Comparison of ENCODE assay signal across 24 mouse cellular contexts in the genomic region with DNA sequence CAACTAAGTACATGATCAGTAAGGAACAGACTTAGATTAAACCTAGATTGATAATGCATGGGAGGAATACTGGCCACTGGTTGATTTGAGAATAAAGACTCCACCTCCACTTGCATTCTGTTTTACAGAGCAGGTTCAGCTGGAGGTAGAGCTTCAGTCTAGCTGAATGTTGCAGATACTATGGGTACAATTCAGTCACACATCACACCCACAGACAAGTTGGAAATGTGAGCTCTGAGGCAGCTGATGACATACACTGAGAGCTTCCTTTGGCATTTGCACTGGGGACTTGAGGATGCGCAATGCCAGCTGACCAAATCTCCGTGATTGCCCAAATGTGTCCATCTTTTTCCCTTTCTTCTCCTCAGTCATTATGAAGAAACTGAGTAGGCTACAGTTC.
"Had no signal": no experiment of that assay in that cellular context is flagged by ENCODE, and none has a peak within 500 bp of the region (broad histone marks: within the 10 kb centered on the region; RNA-seq: fewer than 3 reads in every experiment).

No protein-coding gene starts in this region.

- H3K36me3 ChIP-seq: heart, embryonic 13.5 days; heart, embryonic 15.5 days; hindbrain, embryonic 15.5 days; liver, embryonic 13.5 days; liver, embryonic 15.5 days had no signal

- H3K27me3 ChIP-seq: heart, embryonic 15.5 days; hindbrain, embryonic 13.5 days; hindbrain, embryonic 15.5 days; kidney, embryonic 15.5 days; limb, embryonic 12.5 days; liver, embryonic 13.5 days; liver, embryonic 15.5 days had no signal

- H3K9me3 ChIP-seq: heart, embryonic 13.5 days; heart, embryonic 15.5 days; hindbrain, embryonic 13.5 days; hindbrain, embryonic 15.5 days; kidney, embryonic 15.5 days; limb, embryonic 12.5 days; liver, embryonic 13.5 days; liver, embryonic 15.5 days had no signal

- H3K4me3 ChIP-seq: gastrocnemius, adult 2 months; heart, embryonic 13.5 days; heart, embryonic 15.5 days; hindbrain, embryonic 13.5 days; hindbrain, embryonic 15.5 days; kidney, embryonic 15.5 days; limb, embryonic 12.5 days; liver, embryonic 13.5 days; liver, embryonic 15.5 days had no signal

- DNase-seq: gastrocnemius, adult 2 months; gastrocnemius, postnatal 10 days; gastrocnemius, postnatal 25 days; heart, adult 18-20 months; heart, postnatal 14 days; heart, postnatal 36 days; kidney, adult 11 months; kidney, adult 2 months; kidney, adult 9 months; kidney, postnatal 14 days; kidney, postnatal 36 days; left cerebral cortex, postnatal 4 days; liver; liver, embryonic 13.5 days had no signal

- H3K4me1 ChIP-seq: liver, embryonic 13.5 days; liver, embryonic 15.5 days had no signal

- H3K27ac ChIP-seq: gastrocnemius, adult 2 months; heart, embryonic 13.5 days; heart, embryonic 15.5 days; hindbrain, embryonic 13.5 days; hindbrain, embryonic 15.5 days; hindbrain, postnatal 0 days; kidney, embryonic 15.5 days; kidney, postnatal 0 days; liver, embryonic 13.5 days; liver, embryonic 15.5 days had no signal

- ATAC-seq: hindbrain, postnatal 0 days; intestine, embryonic 16.5 days had no signal
